Mouse (Mus musculus): ENCODE measurements around the gene Ucn. TPM values are rescaled to one million over a fixed set of nuclear protein-coding genes. Genes with fewer than 3 reads are reported as not detected.

Gene Ucn
- not detected in 2 replicates for polyA plus RNA-seq (2012; rRNA removed)

GRCm38 (mm10) chr5:31138241-31138967 is at the start of gene Ucn:
Gene Ucn, minus strand, starts transcription at chr5:31138829.

GRCm38 (mm10) chr5:31179766-31180630 is 41.4 kb upstream of the Ucn start, which contains the start of the genes Gm29609 and Gtf3c2:
Gene Gm29609, minus strand, starts transcription at chr5:31179911.
Gene Gtf3c2, minus strand, starts transcription at chr5:31180144.

GRCm38 (mm10) chr5:31154152-31154553 is 15.5 kb upstream of the Ucn start, which contains the start of gene Mpv17:
Gene Mpv17, minus strand, starts transcription at chr5:31154251.

DNA sequence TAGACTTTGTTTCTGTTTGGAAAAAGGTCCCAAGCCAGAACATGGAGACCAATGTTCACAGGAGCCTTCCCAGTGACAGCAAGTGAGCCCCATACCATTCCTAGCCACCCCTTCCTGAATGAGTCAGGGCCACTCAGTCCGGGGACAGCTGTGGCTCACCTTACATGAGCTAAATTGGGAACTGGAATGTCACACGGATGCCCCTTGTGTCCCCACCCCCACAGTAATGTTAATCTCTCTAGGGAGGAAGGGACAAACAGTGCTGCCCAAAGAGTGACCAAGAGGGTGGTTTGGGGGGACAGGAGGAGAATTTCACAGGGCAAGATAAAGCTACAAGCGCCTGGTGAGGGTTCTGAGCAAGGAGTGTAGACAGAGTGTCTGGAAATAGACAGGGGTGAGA is 22.3 kb downstream of the Ucn start, which contains the start of gene Trim54:
Gene Trim54, plus strand, starts transcription at position 359 of the 400 bp plus-strand sequence.

GRCm38 (mm10) chr5:31108000-31108490 is 30.6 kb downstream of the Ucn start, which contains the start of gene Slc30a3:
Gene Slc30a3, minus strand, starts transcription at chr5:31108237.

GRCm38 (mm10) chr5:31105814-31106335 is 32.8 kb downstream of the Ucn start, which contains the start of gene Dnajc5g:
Gene Dnajc5g, plus strand, starts transcription at chr5:31106285.

Other genes starting within 250 kb of the Ucn start
- gene Ost4, start 231.0 kb downstream of the Ucn start, polyA plus RNA-seq (2012; rRNA removed), result 203 and 255 TPM in 2 replicates
- 120 and 121 TPM in 2 replicates for gene Emilin1, start 225.4 kb downstream of the Ucn start, polyA plus RNA-seq (2012; rRNA removed)
- gene Khk, start 217.4 kb downstream of the Ucn start, polyA plus RNA-seq (2012; rRNA removed), result 27.6 and 35.0 TPM in 2 replicates
- 203 and 259 TPM in 2 replicates for gene Cgref1, start 193.2 kb downstream of the Ucn start, polyA plus RNA-seq (2012; rRNA removed)
- 308 and 381 TPM in 2 replicates for gene Preb, start 178.5 kb downstream of the Ucn start, polyA plus RNA-seq (2012; rRNA removed)
- 0.69 and 0.76 TPM in 2 replicates for gene Tcf23, start 170.2 kb downstream of the Ucn start, polyA plus RNA-seq (2012; rRNA removed)
- 83.4 and 88.1 TPM in 2 replicates for gene Atraid, start 90.5 kb downstream of the Ucn start, polyA plus RNA-seq (2012; rRNA removed)
- gene Slc5a6, start 89.9 kb downstream of the Ucn start, polyA plus RNA-seq (2012; rRNA removed), result 52.7 and 90.2 TPM in 2 replicates
- gene Cad, start 84.0 kb downstream of the Ucn start, polyA plus RNA-seq (2012; rRNA removed), result 33.5 and 40.2 TPM in 2 replicates
- gene Dnajc5g, start 32.5 kb downstream of the Ucn start, polyA plus RNA-seq (2012; rRNA removed), result not detected in 2 replicates
- 0.05 and 0.23 TPM in 2 replicates for gene Slc30a3, start 30.6 kb downstream of the Ucn start, polyA plus RNA-seq (2012; rRNA removed)
- gene Trim54, start 22.1 kb downstream of the Ucn start, polyA plus RNA-seq (2012; rRNA removed), result not detected in 2 replicates
- gene Mpv17, start 15.4 kb upstream of the Ucn start, polyA plus RNA-seq (2012; rRNA removed), result 46.0 and 55.3 TPM in 2 replicates
- gene Gm29609, start 41.1 kb upstream of the Ucn start, polyA plus RNA-seq (2012; rRNA removed), result 2.2 and 3.9 TPM in 2 replicates
- 32.1 and 36.4 TPM in 2 replicates for gene Gtf3c2, start 41.3 kb upstream of the Ucn start, polyA plus RNA-seq (2012; rRNA removed)
- 75.8 and 85.0 TPM in 2 replicates for gene Snx17, start 54.4 kb upstream of the Ucn start, polyA plus RNA-seq (2012; rRNA removed)
- gene Eif2b4, start 54.6 kb upstream of the Ucn start, polyA plus RNA-seq (2012; rRNA removed), result 36.2 and 39.3 TPM in 2 replicates
- 72.4 and 72.5 TPM in 2 replicates for gene Zfp513, start 63.5 kb upstream of the Ucn start, polyA plus RNA-seq (2012; rRNA removed)
- 74.5 and 100 TPM in 2 replicates for gene Ppm1g, start 81.9 kb upstream of the Ucn start, polyA plus RNA-seq (2012; rRNA removed)
- gene Nrbp1, start 102.0 kb upstream of the Ucn start, polyA plus RNA-seq (2012; rRNA removed), result 125 and 189 TPM in 2 replicates
- gene Gm9970, start 102.4 kb upstream of the Ucn start, polyA plus RNA-seq (2012; rRNA removed), result 0.35 TPM in 2 replicates
- 336 and 464 TPM in 2 replicates for gene Krtcap3, start 112.9 kb upstream of the Ucn start, polyA plus RNA-seq (2012; rRNA removed)
- 24.2 and 26.7 TPM in 2 replicates for gene Ift172, start 152.3 kb upstream of the Ucn start, polyA plus RNA-seq (2012; rRNA removed)
- 6.8 and 8.5 TPM in 2 replicates for gene Fndc4, start 157.3 kb upstream of the Ucn start, polyA plus RNA-seq (2012; rRNA removed)
- not detected in 2 replicates for gene Gckr, start 158.6 kb upstream of the Ucn start, polyA plus RNA-seq (2012; rRNA removed)

Measured in colon, adult 2 months (tissue).